ENCODE assay signal across 22 mouse cellular contexts in genomic region chr11:50638868-50639220, GRCm38 (mm10). TPM values are rescaled to one million over a fixed set of nuclear protein-coding genes. Genes with fewer than 3 reads are reported as not detected.
DNase-seq lines count a peak whose midpoint lies in the region; ATAC-seq lines count a peak whose summit lies in the region.
"Had no signal": no experiment of that assay in that cellular context is flagged by ENCODE, and none has a peak within 500 bp of the region (broad histone marks: within the 10 kb centered on the region; RNA-seq: fewer than 3 reads in every experiment).

No protein-coding gene starts in this region.

- intact Hi-C loops in left cerebral cortex, postnatal 4 days (cut with DNase I): no loop called here

- H3K27me3 ChIP-seq in hindbrain, embryonic 14.5 days (ENCODE audit: control insufficient read depth, insufficient read depth, low read length): no peaks in the 10 kb centered on the region
- no peaks in the 10 kb centered on the region for H3K27me3 ChIP-seq in hindbrain, embryonic 12.5 days
- H3K27me3 ChIP-seq: embryonic facial prominence, embryonic 13.5 days; embryonic facial prominence, embryonic 15.5 days; forebrain, embryonic 12.5 days; Patski had no signal

- WGBS in hindbrain, embryonic 14.5 days: 73% methylated on average over 3 of the region's 3 CpGs
- whole genome bisulfite sequencing in hindbrain, embryonic 12.5 days: 86% methylated on average over 3 of the region's 3 CpGs

- no peak overlapping the region for H3K4me2 ChIP-seq in hindbrain, embryonic 14.5 days (replicated peaks)
- H3K4me2 ChIP-seq in hindbrain, embryonic 12.5 days (replicated peaks): no peak overlapping the region
- H3K4me2 ChIP-seq: embryonic facial prominence, embryonic 13.5 days; embryonic facial prominence, embryonic 15.5 days; forebrain, embryonic 12.5 days had no signal

- no peak overlapping the region for H3K9ac ChIP-seq in hindbrain, embryonic 14.5 days
- no peak overlapping the region for H3K9ac ChIP-seq in hindbrain, embryonic 12.5 days
- H3K9ac ChIP-seq: embryonic facial prominence, embryonic 13.5 days; embryonic facial prominence, embryonic 15.5 days; forebrain, embryonic 12.5 days had no signal

- ATAC-seq in hindbrain, embryonic 14.5 days (ENCODE audit: low FRiP score): peak; percentile 31; the same call in 1 of the 2 replicates
- no peak for ATAC-seq in hindbrain, embryonic 12.5 days (ENCODE audit: low FRiP score)
- ATAC-seq: activated CD4-positive, CD25-positive, alpha-beta regulatory T cell, adult 4 months; CD4-positive, CD25-positive, alpha-beta regulatory T cell, adult 4 months; forebrain, embryonic 14.5 days; forebrain, embryonic 16.5 days; Patski had no signal

- no peaks in the 10 kb centered on the region for H3K9me3 ChIP-seq in hindbrain, embryonic 14.5 days (ENCODE audit: control insufficient read depth, low read length)
- H3K9me3 ChIP-seq in hindbrain, embryonic 12.5 days (replicated peaks): no peaks in the 10 kb centered on the region; the same call in 1 of the 2 replicates
- H3K9me3 ChIP-seq: embryonic facial prominence, embryonic 13.5 days; embryonic facial prominence, embryonic 15.5 days; forebrain, embryonic 10.5 days; forebrain, embryonic 12.5 days had no signal

- no peaks in the 10 kb centered on the region for H3K4me1 ChIP-seq in hindbrain, embryonic 14.5 days (replicated peaks; ENCODE audit: control insufficient read depth, insufficient read depth, low read length)
- H3K4me1 ChIP-seq in hindbrain, embryonic 12.5 days: no peaks in the 10 kb centered on the region
- H3K4me1 ChIP-seq: forebrain, embryonic 10.5 days; forebrain, embryonic 12.5 days had no signal

- no peak overlapping the region for H3K4me3 ChIP-seq in hindbrain, embryonic 14.5 days (replicated peaks; ENCODE audit: low read length)
- no peak overlapping the region for H3K4me3 ChIP-seq in hindbrain, embryonic 12.5 days
- H3K4me3 ChIP-seq: embryonic facial prominence, embryonic 13.5 days; embryonic facial prominence, embryonic 15.5 days; erythroblast, embryonic 14.5 days; forebrain, embryonic 10.5 days; forebrain, embryonic 12.5 days had no signal

- DNase-seq in cerebellum, postnatal 10 days: peak; percentile 77 to 82
- DNase-seq in cerebellum, adult 9-10 months: no peak
- DNase-seq in hindbrain, embryonic 14.5 days (ENCODE audit: low spot score): no peak
- DNase-seq in left cerebral cortex, postnatal 4 days: no peak
- DNase-seq: adrenal gland, adult 8-10 months; adrenal gland, postnatal 25 days; B cell, adult 2 months; embryo, embryonic 11 days had no signal

- H3K27ac ChIP-seq in hindbrain, embryonic 14.5 days: no peak overlapping the region
- H3K27ac ChIP-seq in hindbrain, embryonic 12.5 days: no peak overlapping the region
- H3K27ac ChIP-seq: embryonic facial prominence, embryonic 13.5 days; embryonic facial prominence, embryonic 15.5 days; forebrain, embryonic 10.5 days; forebrain, embryonic 12.5 days had no signal

- H3K36me3 ChIP-seq in hindbrain, embryonic 14.5 days (replicated peaks; ENCODE audit: control insufficient read depth, insufficient read depth): no peaks in the 10 kb centered on the region
- H3K36me3 ChIP-seq in hindbrain, embryonic 12.5 days: no peaks in the 10 kb centered on the region
- H3K36me3 ChIP-seq: embryonic facial prominence, embryonic 13.5 days; embryonic facial prominence, embryonic 15.5 days; forebrain, embryonic 10.5 days; forebrain, embryonic 12.5 days; G1E had no signal

RNA-seq across cellular contexts. Expression of gene Adamts2, which starts 37.0 kb away (rescaled TPM):
- 6.3 and 6.8 TPM in 2 replicates for polyA plus RNA-seq in hindbrain, embryonic 14.5 days (2014; fragmentation: Nextera tagmentation; extraction: Ambion mirVana)
- polyA plus RNA-seq in hindbrain, embryonic 12.5 days (2016; fragmentation: Nextera tagmentation; extraction: Ambion mirVana): 7.1 and 9.0 TPM in 2 replicates
- total RNA-seq in left cerebral cortex, postnatal 4 days (2021): 10 to 100 TPM in 1 of 2 experiments, 1 to 10 TPM in 1; 9.6 to 10.2 TPM
- total RNA-seq: CH12.LX; common myeloid progenitor, adult 5-6 weeks had no signal
- polyA plus RNA-seq: activated CD4-positive, CD25-positive, alpha-beta regulatory T cell, adult 4 months; CD4-positive, CD25-positive, alpha-beta regulatory T cell, adult 4 months; erythroblast, embryonic 14.5 days; G1E had no signal

Comparison
In these comparisons a context has a peak if more than half of its experiments do, and no peak if none do; other contexts are left out.
1. DNase-seq: peak in cerebellum, postnatal 10 days (2 of 2); none in cerebellum, adult 9-10 months (single experiment), hindbrain, embryonic 14.5 days (single experiment) and left cerebral cortex, postnatal 4 days (single experiment).